Mouse (Mus musculus): Measurements from ENCODE around the gene Tet3. TPM values are rescaled to one million over a fixed set of nuclear protein-coding genes. Genes with fewer than 3 reads are reported as not detected.
"Not testable (repeated sequence)": the region's sequence is repeated elsewhere in the genome, so short reads cannot be mapped to it uniquely, and the experiment has no call there.

Gene Tet3
- polyA plus RNA-seq, 2 experiments from 2014 or later: 17.2 to 23.9 TPM

- ATAC-seq: no peak
These were observed 95.8 kb downstream of the Tet3 start for GRCm38 (mm10) chr6:83363075-83363474.

- ATAC-seq: no peak
These were observed 97.2 kb downstream of the Tet3 start for GRCm38 (mm10) chr6:83361523-83362248.

DNA sequence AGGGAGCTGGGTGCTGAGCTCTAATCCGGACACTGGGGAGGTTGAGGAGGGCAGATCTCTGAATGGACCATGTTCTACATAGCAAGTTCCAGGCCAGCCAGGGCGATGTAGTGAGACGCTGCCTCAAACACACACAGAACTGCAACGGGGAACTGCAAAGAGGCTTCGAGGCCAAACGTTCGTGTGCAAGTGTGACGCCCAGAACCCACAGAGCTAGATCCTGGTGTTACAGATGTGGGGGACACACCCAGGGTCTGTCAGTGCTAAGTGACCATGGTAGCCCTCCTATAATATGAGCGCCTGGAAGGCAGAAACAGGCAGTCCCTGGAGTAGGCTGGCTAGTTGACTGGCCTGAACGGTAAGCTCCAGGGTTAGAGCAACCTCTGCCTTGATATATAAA, 101.4 kb downstream of the Tet3 start:
- no peak for ATAC-seq

DNA sequence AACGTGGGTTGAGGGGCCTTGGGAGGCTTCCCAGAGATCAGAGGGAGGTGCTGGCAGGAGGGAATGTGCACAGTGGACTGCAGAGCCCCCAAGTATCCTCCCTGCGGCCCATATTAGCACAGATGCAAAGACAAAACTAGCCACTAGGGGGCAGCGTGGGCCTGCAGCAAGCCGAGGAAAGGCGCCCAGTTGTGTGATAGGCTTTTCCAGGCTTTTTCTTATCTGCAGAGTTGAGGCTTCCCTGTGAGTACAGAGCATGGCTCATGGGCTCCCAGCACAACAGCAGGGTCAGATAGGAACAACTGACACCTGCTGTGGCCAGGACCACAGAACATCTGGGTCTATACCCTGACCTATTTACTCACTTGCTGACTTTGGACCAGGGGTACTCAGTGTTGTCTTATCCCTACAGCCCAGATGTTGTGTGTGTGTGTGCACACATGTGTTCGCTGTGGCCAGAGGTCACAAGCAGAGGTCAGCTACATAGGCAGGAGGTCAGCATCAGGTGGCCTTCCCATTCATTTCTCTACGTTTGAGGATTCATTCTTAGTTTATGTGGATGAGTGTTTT, 102.2 kb downstream of the Tet3 start:
- peak; percentile 80 for ATAC-seq

DNA sequence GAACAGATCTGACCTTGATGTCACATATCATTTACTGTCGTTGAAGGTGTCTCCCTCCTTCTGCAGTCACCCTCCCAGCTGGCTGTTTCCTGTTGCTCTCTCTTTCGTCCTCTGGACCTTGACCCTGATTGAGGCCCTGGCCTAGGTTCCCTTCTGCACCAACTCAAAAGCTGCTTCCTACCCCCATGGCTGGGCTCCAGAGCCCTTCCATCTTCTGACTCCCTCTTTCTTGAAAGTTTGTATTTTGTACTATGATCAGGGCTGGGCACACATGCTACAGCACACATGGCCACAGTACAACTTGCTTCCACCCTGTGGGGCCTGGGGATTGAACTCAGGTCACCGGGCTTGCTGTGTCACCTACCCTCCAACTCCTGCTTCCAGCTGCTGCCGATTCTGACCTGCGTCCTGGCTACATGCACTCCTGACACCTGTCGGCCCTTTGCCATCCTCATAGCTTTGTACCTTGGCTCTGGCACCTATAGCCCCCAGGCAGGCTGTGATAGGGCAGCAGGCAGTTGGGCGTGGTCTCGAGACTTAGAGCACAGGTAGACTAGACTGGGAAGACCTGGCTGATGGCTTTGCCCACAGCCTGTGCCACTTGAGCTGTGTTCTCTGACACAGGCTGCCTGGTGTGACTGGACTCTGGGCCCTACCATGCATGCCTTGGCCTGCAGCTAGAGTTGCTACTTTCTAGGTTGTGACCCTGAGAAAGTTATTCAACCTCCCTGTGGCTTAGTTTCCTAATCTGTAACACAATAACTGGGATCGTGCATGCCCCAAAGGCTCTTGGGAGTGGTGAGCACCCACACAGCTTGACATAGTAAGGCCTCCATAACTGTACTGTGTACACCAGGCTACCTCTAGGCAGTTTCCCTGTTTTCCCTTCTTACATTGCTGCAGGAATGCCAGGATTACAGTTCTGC, 103.8 kb downstream of the Tet3 start:
- ATAC-seq: no peak

- ATAC-seq: no peak
These were observed 106.0 kb downstream of the Tet3 start for GRCm38 (mm10) chr6:83352666-83353410.

GRCm38 (mm10) chr6:83351490-83352160, 107.3 kb downstream of the Tet3 start:
- ATAC-seq: no peak

- no peak for ATAC-seq
These were observed 108.0 kb downstream of the Tet3 start for GRCm38 (mm10) chr6:83350851-83351405.

GRCm38 (mm10) chr6:83350172-83350571, 108.7 kb downstream of the Tet3 start:
- ATAC-seq: no peak

- peak; percentile 93 for ATAC-seq
These were observed 109.5 kb downstream of the Tet3 start for GRCm38 (mm10) chr6:83349274-83349958.

GRCm38 (mm10) chr6:83348873-83349272, 110.0 kb downstream of the Tet3 start, which contains the start of gene Bola3:
TSS of gene Bola3 (plus strand) at chr6:83349147.
- ATAC-seq: no peak

DNA sequence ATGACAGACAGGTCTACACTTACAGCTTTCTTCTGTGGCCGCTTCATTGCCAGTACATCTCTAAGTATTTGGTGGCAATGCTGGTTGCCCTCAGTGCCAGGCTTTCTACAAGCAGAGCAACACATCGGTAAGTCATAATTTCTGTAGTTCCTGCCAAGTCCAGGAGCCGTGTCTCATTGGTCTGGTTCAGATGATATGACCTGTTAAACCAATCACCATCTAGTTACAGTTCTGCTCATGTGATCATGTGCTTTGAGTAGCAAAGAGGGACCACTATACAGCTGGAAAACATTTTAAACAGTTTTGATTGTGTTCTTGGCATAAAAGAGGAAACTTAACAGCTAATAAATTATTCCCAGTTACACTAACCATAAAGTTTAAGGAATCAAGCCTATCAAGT, 111.0 kb downstream of the Tet3 start:
- ATAC-seq: no peak

DNA sequence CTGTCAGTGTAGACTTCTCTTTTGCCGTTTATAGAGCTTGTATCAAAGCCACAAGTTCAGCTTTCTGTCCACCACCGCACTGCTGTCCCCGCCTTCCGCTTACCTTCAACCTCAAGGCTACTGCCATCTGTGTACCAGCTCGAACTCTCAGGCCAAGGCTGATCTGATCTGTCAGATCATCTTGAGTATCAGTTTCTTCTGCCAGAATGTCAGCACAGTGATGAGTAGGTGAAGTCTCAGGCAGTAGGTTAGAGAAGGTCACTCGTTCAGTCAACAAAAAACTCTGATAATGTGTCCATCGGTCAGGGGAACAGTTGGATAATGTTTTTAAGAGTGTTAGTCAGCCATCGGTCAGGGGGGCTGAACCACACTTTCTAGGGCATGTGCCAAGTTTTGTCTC, 113.6 kb downstream of the Tet3 start:
- ATAC-seq: not testable (repeated sequence)

GRCm38 (mm10) chr6:83342957-83343356, 115.9 kb downstream of the Tet3 start:
- ATAC-seq: no peak

GRCm38 (mm10) chr6:83341387-83341786, 117.5 kb downstream of the Tet3 start:
- no peak for ATAC-seq

- ATAC-seq: no peak
These were observed 131.2 kb downstream of the Tet3 start for GRCm38 (mm10) chr6:83327591-83328190.

GRCm38 (mm10) chr6:83326761-83327160, 132.1 kb downstream of the Tet3 start:
- ATAC-seq: no peak

DNA sequence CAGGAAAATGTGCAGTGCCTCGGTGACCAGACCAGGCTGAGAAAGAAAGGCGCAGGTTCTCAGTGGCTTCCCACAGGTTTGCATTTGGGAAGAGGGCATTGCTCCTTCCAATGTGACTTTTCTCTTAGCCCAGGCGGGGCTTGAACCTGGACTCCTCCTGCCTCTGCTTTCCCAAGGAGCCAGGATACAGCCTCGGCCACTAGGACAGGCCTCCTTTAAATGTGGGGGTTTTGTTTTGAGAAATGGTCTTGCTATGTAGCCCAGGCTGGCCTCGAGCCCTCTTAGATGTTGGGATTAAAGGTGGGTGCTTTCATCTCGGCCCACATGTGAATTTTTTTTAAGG, 132.5 kb downstream of the Tet3 start:
- no peak for ATAC-seq

DNA sequence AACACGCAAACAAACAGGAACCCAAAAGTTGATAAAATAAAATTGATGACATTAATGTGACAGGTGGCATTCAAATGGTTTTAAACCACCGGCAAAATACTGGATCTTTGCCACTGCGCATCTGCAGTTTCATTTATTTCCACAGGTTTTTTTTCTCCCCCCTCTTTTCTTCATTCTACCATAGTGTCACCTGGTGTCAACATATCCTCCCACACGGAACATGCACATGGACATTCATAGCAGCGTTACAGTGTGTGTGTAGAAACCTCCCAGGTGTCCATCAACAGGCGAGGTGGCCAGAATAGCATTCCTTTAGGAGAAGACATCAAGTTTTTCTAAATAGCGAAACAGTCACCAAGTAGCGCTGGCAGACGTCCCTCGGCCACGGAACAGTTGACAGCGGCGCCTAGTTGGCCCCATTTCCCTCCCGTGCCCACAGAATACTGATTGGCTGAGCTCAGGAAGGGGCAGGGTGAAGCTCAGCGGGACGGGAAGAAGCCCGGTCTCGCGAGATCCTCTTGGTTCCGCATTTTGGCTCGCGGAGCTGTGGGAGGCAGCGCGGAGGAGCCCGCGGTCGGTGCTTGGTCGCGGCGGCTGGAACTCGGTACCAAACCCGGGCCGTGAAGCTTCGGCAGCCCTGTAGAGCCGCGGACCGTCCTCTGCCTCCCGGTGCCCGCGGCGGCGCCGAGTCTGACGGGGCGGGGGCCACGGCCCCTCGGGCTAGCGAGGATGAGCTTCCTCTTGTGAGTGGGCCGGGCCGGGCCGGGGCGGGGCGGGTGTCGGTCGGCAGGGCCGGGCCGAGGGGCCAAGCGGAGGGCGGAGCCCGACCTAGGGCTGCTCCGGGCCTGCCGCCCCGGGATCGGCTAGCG, 133.1 kb downstream of the Tet3 start, which contains the start of the genes Mthfd2 and Mob1a:
TSS of gene Mthfd2 (minus strand) at position 384 of the 869 bp plus-strand sequence.
TSS of gene Mob1a (plus strand) at position 492 of the 869 bp plus-strand sequence.
- ATAC-seq: peak; percentile 96

Measured in activated CD4-positive, CD25-positive, alpha-beta regulatory T cell, adult 4 months (primary cell).